Mouse (Mus musculus) G1E (cell line): ENCODE results near the gene Smad3.

Source experiments
- CTCF ChIP-seq: IDR thresholded peaks from 2 replicates; pipeline ENCODE4 v1.5.1; 2012; ENCODE audit warnings: low read depth, low read length, inconsistent platforms, mixed read lengths
- POLR2AphosphoS5 ChIP-seq: IDR thresholded peaks from 2 replicates; pipeline ENCODE4 v1.6.1; 2012; ENCODE audit warnings: low read depth, low read length, inconsistent platforms; ENCODE audit not compliant: insufficient replicate concordance
- TAL1 ChIP-seq: conservative IDR thresholded peaks from 2 replicates; pipeline ENCODE4 v1.6.1; 2012; ENCODE audit warnings: low read depth, low read length, inconsistent platforms, mixed read lengths

- TF ChIP-seq POLR2AphosphoS5 (no peak), CTCF (no peak), TAL1 (no peak)
Observed at GRCm38 (mm10) chr9:63709857-63710256, 47.9 kb downstream of the Smad3 start.
